Mouse (Mus musculus) heart, postnatal 0 days (tissue): ENCODE data around the gene Car15. TPM values are rescaled to one million over a fixed set of nuclear protein-coding genes. Genes with fewer than 3 reads are reported as not detected.

Source experiments
- ATAC-seq: fragments of 200-750 bp; cut with Nextera tagmentation; 2 replicates; pipeline ENCODE4 v1.8.0; 2017; ENCODE audit warnings: low read depth, moderate number of reproducible peaks, moderate library complexity; ENCODE audit not compliant: insufficient read depth
- DNase-seq: peaks from one replicate; pipeline ENCODE4 v3.0.0-alpha.2; 2016; ENCODE audit warnings: low spot score
- H3K27ac ChIP-seq: fragments of 300-500 bp; sonication (generic); 2 replicates; pipeline ENCODE4 v1.5.1; 2014; ENCODE audit warnings: low read depth, mild to moderate bottlenecking
- H3K27me3 ChIP-seq: fragments of 300-500 bp; sonication (generic); 2 replicates; pipeline ENCODE4 v1.6.1; 2014; ENCODE audit warnings: low read length, mixed read lengths; ENCODE audit not compliant: control insufficient read depth, insufficient read depth
- H3K36me3 ChIP-seq: fragments of 300-500 bp; sonication (generic); replicated peaks from 2 replicates; pipeline ENCODE4 v1.6.1; 2014; ENCODE audit warnings: low read length, mixed read lengths; ENCODE audit not compliant: control insufficient read depth, insufficient read depth
- H3K4me1 ChIP-seq: fragments of 300-500 bp; sonication (generic); 2 replicates; pipeline ENCODE4 v1.6.1; 2014; ENCODE audit warnings: antibody characterized with exemption; ENCODE audit not compliant: control insufficient read depth, insufficient read depth
- H3K4me2 ChIP-seq: fragments of 300-500 bp; sonication (generic); 2 replicates; pipeline ENCODE4 v1.6.1; 2014; ENCODE audit warnings: low read depth, mild to moderate bottlenecking, low read length, moderate library complexity
- H3K4me3 ChIP-seq: fragments of 300-500 bp; sonication (generic); 2 replicates; pipeline ENCODE4 v1.5.1; 2014; ENCODE audit warnings: low read depth, low read length
- H3K9ac ChIP-seq: fragments of 300-500 bp; sonication (generic); replicated peaks from 2 replicates; pipeline ENCODE4 v1.6.1; 2014; ENCODE audit warnings: low read depth, low read length, mixed read lengths
- H3K9me3 ChIP-seq: fragments of 300-500 bp; sonication (generic); replicated peaks from 2 replicates; pipeline ENCODE4 v1.6.1; 2016; ENCODE audit warnings: low read length; ENCODE audit not compliant: control insufficient read depth
- CTCF ChIP-seq: IDR thresholded peaks from 2 replicates; pipeline ENCODE4 v1.5.1; 2016; ENCODE audit warnings: antibody characterized with exemption, control low read depth, low read depth
- EP300 ChIP-seq: IDR thresholded peaks from 2 replicates; pipeline ENCODE4 v1.6.1; 2016; ENCODE audit warnings: antibody characterized with exemption, low read depth
- WGBS: fragments of 180-500 bp; shearing (Covaris S2); extraction: QIAGEN DNeasy Blood & Tissue Kit; methylation state at CpG from one replicate; pipeline ENCODE4 v1.1.7; 2014; 5-methylcytosine and 5-hydroxymethylcytosine counted together
- polyA plus RNA-seq: library from polyadenylated mRNA; unstranded; fragments of >200 nt; fragmentation: Nextera tagmentation; extraction: Ambion mirVana; gene quantifications from 2 replicates; pipeline ENCODE4 v1.2.1, GENCODE M21; 2015
- total RNA-seq: library from RNA; depleted of rRNA; stranded (reverse); fragments of >200 nt; gene quantifications from 2 replicates; pipeline ENCODE4 v1.2.3, GENCODE M21; 2014; ENCODE audit warnings: low replicate concordance

Car15 gene
- total and polyA plus RNA-seq, 2 experiments from 2014 or later, result 0.25 to 0.27 TPM

DNA sequence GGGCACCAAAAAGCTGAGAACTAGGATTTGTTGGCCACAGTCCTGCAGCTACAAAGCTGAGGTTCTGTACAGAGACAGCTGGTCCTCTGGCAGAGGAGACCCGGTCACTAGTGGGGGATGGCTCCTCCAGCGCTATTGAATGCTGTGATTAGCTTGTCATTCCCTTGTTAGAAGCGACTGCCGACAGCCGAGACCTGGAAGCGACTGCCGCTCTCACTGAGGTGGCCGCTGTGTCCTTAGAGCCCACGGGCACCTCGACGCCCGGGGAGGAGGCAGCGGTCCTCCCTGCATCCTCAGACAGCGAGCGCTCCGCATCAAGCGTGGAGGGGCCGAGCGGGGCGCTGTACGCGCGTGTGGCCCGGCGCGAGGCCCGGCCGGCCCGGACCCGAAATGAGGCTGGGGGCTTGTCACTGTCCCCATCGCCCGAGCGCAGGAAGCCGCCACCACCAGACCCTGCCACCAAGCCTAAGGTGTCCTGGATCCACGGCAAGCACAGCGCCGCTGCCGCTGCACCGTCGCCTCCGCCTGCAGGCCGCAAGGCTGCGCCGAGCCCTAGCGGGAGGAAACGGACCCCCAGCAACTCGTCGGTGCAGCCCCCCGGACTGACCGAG, 31.5 kb downstream of the Car15 start:
- Histone ChIP-seq H3K27ac (no peak overlapping the region), H3K27me3 (peaks cover 56% of the 10 kb centered on the region), H3K9ac (peak overlapping the region; percentile 18), H3K4me2 (peak overlapping the region; percentile 76), H3K36me3 (no peaks in the 10 kb centered on the region), H3K9me3 (no peaks in the 10 kb centered on the region), H3K4me3 (peak overlapping the region; percentile 44), H3K4me1 (peaks cover 17% of the 10 kb centered on the region)
- TF ChIP-seq CTCF (no peak), EP300 (no peak)
- DNase-seq, result no peak
- ATAC-seq, result no peak
- 11% methylated on average over 47 of the region's 50 CpGs for WGBS

DNA sequence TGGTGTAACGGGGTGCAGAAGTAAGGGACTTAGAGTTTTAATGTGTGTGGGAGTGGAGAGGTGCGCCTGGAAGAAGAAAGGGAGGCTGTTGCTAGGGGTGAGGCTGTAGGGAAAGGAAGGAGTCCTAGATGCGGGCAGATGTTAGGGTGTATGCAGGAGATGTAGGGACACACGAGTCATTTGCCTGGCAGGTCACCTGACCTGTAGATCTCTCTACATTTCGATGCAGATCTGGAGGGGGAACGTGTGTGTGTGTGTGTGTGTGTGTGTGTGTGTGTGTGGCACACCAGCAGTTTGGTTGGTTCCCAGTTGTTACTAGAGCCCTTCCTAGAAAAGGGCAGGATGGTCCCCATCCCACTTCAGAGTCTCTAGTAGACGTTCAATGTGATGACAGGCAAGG, 33.2 kb downstream of the Car15 start:
- Histone ChIP-seq H3K9ac (no peak overlapping the region), H3K4me1 (peaks cover 17% of the 10 kb centered on the region), H3K27ac (no peak overlapping the region), H3K27me3 (peaks cover 69% of the 10 kb centered on the region), H3K9me3 (no peaks in the 10 kb centered on the region), H3K36me3 (no peaks in the 10 kb centered on the region), H3K4me2 (peak overlapping the region; percentile 52; the same call in 1 of the 2 replicates), H3K4me3 (no peak overlapping the region)
- DNase-seq (no peak), ATAC-seq (no peak)
- 44% methylated on average over 7 of the region's 7 CpGs for WGBS
- TF ChIP-seq CTCF, result no peak
- no peak for TF ChIP-seq EP300

DNA sequence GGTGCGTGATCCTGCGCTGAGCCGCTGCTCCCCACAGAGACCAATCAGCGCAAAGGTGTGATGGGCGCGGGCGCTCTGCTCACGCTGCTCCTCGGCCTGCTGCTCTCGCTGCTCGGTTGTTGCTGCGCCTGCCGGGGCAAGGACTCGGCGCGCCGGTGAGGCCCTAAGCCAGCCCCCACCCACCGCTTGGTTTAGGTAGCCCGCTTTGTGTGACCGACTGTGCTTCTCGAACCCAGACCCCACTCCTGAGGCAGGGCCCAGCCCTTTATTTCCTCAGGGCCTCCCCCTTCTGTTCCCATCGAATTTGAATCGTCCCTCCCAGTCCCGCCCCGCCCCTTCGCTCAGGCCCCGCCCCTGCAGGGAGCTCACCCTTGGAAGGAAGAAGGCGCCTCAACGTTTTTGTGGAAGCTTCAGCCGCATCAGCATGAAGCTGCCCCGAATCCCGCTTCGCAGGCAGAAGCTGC, 33.7 kb downstream of the Car15 start:
- WGBS, result 12% methylated on average over 31 of the region's 33 CpGs
- no peak for TF ChIP-seq CTCF
- no peak for TF ChIP-seq EP300
- Histone ChIP-seq H3K4me2 (peak overlapping the region; percentile 52), H3K36me3 (no peaks in the 10 kb centered on the region), H3K4me1 (peaks cover 17% of the 10 kb centered on the region), H3K9ac (no peak overlapping the region), H3K4me3 (peak overlapping the region; percentile 15), H3K9me3 (no peaks in the 10 kb centered on the region), H3K27me3 (peaks cover 74% of the 10 kb centered on the region), H3K27ac (no peak overlapping the region)
- DNase-seq, result no peak
- ATAC-seq, result no peak

DNA sequence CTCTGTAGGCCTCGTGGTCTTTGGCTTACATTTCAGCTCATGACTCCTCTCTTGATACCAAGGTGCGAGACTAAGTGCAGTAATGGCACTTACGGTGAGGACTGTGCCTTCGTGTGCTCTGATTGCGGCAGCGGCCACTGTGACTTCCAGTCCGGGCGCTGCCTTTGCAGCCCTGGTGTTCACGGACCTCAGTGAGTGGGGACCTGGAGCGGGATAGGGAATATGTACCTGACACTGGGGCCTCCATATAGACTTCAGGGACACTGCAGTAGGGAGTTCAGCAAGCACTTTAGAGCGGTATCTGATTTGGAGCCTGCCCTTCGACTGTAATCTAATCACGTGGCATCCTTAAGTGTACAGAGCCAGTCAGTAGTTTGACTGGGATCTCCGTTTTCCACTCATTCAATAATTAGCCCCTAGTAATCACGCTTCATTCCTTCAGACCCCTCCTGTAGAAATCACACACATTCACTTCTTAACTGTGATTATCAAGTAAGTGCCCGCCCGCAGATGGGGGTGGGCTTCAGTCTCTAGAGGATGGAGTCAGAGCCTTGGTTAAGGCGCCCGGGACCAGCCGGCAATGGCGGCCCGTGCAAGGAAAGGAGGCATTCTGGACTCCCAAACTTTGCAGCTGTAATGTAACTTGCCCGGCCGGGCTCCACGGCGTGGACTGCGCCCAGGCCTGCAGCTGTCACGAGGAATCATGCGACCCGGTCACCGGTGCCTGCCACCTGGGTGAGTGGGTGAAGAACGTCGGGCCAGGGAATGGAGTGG, 34.3 kb downstream of the Car15 start:
- Histone ChIP-seq H3K36me3 (no peaks in the 10 kb centered on the region), H3K4me1 (peaks cover 17% of the 10 kb centered on the region), H3K9me3 (no peaks in the 10 kb centered on the region), H3K9ac (no peak overlapping the region), H3K27ac (no peak overlapping the region), H3K27me3 (peaks cover 81% of the 10 kb centered on the region), H3K4me2 (peak overlapping the region; percentile 52), H3K4me3 (peak overlapping the region; percentile 34)
- TF ChIP-seq EP300, result no peak
- no peak for TF ChIP-seq CTCF
- 38% methylated on average over 33 of the region's 33 CpGs for WGBS
- ATAC-seq (no peak), DNase-seq (no peak)

DNA sequence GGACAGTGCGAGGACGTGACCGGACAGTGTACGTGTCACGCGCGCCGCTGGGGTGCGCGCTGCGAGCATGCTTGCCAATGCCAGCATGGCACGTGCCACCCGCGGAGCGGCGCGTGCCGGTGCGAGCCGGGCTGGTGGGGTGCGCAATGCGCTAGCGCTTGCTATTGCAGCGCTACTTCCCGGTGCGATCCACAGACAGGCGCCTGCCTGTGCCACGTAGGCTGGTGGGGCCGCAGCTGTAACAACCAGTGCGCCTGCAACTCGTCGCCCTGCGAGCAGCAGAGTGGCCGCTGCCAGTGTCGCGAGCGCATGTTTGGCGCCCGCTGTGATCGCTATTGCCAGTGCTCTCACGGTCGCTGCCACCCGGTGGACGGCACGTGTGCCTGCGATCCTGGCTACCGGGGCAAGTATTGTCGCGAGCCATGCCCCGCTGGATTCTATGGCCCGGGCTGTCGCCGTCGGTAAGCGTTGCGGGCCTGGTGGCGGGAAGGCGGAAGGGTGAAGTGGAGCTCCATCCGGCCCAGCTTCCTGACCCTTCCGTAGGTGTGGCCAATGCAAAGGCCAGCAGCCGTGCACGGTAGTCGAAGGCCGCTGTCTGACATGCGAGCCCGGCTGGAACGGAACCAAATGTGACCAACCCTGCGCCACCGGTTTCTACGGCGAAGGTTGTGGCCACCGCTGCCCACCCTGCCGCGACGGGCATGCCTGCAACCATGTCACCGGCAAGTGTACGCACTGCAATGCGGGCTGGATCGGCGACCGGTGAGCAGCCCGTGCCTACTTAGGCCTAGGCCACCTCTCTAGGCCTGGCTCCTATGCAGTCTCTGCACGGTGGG, 35.1 kb downstream of the Car15 start:
- Histone ChIP-seq H3K9me3 (no peaks in the 10 kb centered on the region), H3K4me1 (peaks cover 17% of the 10 kb centered on the region), H3K27me3 (peaks cover 85% of the 10 kb centered on the region), H3K4me3 (peak overlapping the region; percentile 34), H3K4me2 (peak overlapping the region; percentile 51), H3K27ac (no peak overlapping the region), H3K36me3 (no peaks in the 10 kb centered on the region), H3K9ac (no peak overlapping the region)
- DNase-seq (no peak), ATAC-seq (no peak)
- 12% methylated on average over 83 of the region's 83 CpGs for WGBS
- no peak for TF ChIP-seq EP300
- no peak for TF ChIP-seq CTCF
